Mouse (Mus musculus): ENCODE results near the gene Kcnt1. TPM values are rescaled to one million over a fixed set of nuclear protein-coding genes. Genes with fewer than 3 reads are reported as not detected.

The Kcnt1 gene
- polyA plus RNA-seq (2017; shearing (Covaris generic)), result not detected

GRCm38 (mm10) chr2:25863337-25864131 lies at the start of gene Kcnt1:
Gene Kcnt1, plus strand, starts transcription at chr2:25863734.

GRCm38 (mm10) chr2:25815748-25816147 lies 47.8 kb upstream of the Kcnt1 start, which contains the start of gene Glt6d1:
Gene Glt6d1, minus strand, starts transcription at chr2:25815848.

GRCm38 (mm10) chr2:25822806-25823205 lies 40.7 kb upstream of the Kcnt1 start, which contains the start of gene Lcn9:
Gene Lcn9, plus strand, starts transcription at chr2:25823153.

GRCm38 (mm10) chr2:25847226-25847625 lies 16.3 kb upstream of the Kcnt1 start, which contains the start of gene Sohlh1:
Gene Sohlh1, minus strand, starts transcription at chr2:25847248.

Other genes with a start within 250 kb of the Kcnt1 start
- gene Ccdc183, start 246.1 kb upstream of the Kcnt1 start, polyA plus RNA-seq (2017; shearing (Covaris generic)), result not detected
- 3.4 TPM for gene Tmem141, start 241.7 kb upstream of the Kcnt1 start, polyA plus RNA-seq (2017; shearing (Covaris generic))
- not detected for gene Fcna, start 235.7 kb upstream of the Kcnt1 start, polyA plus RNA-seq (2017; shearing (Covaris generic))
- not detected for gene Lcn8, start 210.6 kb upstream of the Kcnt1 start, polyA plus RNA-seq (2017; shearing (Covaris generic))
- not detected for gene Lcn5, start 205.8 kb upstream of the Kcnt1 start, polyA plus RNA-seq (2017; shearing (Covaris generic))
- not detected for gene Lcn6, start 186.9 kb upstream of the Kcnt1 start, polyA plus RNA-seq (2017; shearing (Covaris generic))
- gene Lcn10, start 181.0 kb upstream of the Kcnt1 start, polyA plus RNA-seq (2017; shearing (Covaris generic)), result not detected
- not detected for gene Obp2a, start 163.7 kb upstream of the Kcnt1 start, polyA plus RNA-seq (2017; shearing (Covaris generic))
- 21.5 TPM for gene Bmyc, start 157.0 kb upstream of the Kcnt1 start, polyA plus RNA-seq (2017; shearing (Covaris generic))
- not detected for gene Obp2b, start 126.7 kb upstream of the Kcnt1 start, polyA plus RNA-seq (2017; shearing (Covaris generic))
- not detected for gene Lcn3, start 98.2 kb upstream of the Kcnt1 start, polyA plus RNA-seq (2017; shearing (Covaris generic))
- not detected for gene Lcn11, start 86.7 kb upstream of the Kcnt1 start, polyA plus RNA-seq (2017; shearing (Covaris generic))
- gene Gm13539, start 81.5 kb upstream of the Kcnt1 start, polyA plus RNA-seq (2017; shearing (Covaris generic)), result not detected
- gene Glt6d1, start 47.9 kb upstream of the Kcnt1 start, polyA plus RNA-seq (2017; shearing (Covaris generic)), result not detected
- not detected for gene Lcn9, start 40.6 kb upstream of the Kcnt1 start, polyA plus RNA-seq (2017; shearing (Covaris generic))
- gene Sohlh1, start 16.5 kb upstream of the Kcnt1 start, polyA plus RNA-seq (2017; shearing (Covaris generic)), result not detected
- gene Camsap1, start 119.5 kb downstream of the Kcnt1 start, polyA plus RNA-seq (2017; shearing (Covaris generic)), result 19.5 TPM
- gene Ubac1, start 158.0 kb downstream of the Kcnt1 start, polyA plus RNA-seq (2017; shearing (Covaris generic)), result 49.1 TPM

Measured in effector memory CD4-positive, alpha-beta T cell, adult 5 months (primary cell).